9 mouse cellular contexts compared by ENCODE assay signal in the genomic region with DNA sequence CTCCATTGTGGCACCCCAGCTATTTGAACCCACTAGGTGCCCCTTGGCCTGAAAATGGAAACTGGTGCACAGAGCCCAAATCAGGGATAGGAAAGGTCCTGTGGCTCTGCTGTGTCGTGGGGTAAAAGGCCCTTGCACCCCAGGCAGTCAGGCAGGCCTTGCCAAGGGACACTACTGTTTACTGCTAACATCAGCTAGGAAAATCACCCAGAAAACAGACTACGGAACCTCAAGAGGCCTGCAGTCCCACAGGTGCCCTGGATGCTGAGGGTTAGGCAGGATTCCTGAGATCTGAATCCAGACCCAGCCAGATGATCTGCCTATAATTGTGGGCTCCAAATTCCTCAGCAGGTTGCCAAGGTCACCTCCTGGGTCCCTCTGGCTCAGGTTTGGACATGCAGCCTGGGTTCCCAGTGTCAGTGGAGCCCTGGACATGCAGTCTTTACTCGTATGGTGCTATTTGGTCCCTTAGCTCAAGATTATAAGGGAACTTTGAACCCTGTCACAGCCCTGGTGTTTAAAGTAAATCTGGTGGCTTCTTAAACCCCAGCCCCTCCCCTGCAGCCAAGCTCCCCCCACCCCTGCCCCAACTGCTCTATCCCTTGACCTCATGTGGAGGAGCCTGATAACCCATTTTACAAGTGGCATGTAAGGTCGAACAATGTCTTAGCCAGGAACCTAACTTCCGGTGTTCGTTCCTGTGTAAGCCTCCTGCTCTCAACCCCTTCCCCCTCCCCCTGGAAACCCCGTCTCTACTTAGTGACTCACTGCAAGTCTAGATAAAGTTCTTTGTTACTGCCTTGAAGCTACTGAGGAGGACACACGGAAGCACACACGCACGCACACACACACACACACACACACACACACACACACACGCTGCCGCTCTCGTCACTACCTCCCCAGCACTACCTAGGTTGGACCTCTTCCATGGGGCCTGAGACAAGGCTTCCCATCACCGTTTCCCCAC. TPM values are rescaled to one million over a fixed set of nuclear protein-coding genes. Genes with fewer than 3 reads are reported as not detected.
DNase-seq lines count a peak whose midpoint lies in the region; ATAC-seq lines count a peak whose summit lies in the region.
"Had no signal": no experiment of that assay in that cellular context is flagged by ENCODE, and none has a peak within 500 bp of the region (broad histone marks: within the 10 kb centered on the region; RNA-seq: fewer than 3 reads in every experiment).

No protein-coding gene starts in this region.

- H3K9ac ChIP-seq in intestine, embryonic 14.5 days (ENCODE audit: low read length): no peak overlapping the region; the same call in 1 of the 2 replicates
- H3K9ac ChIP-seq in lung, embryonic 15.5 days: no peak overlapping the region

- H3K4me3 ChIP-seq in intestine, embryonic 14.5 days (ENCODE audit: low read depth, low read length): no peak overlapping the region
- no peak overlapping the region for H3K4me3 ChIP-seq in lung, embryonic 15.5 days
- H3K4me3 ChIP-seq: myocyte had no signal

- H3K4me1 ChIP-seq in intestine, embryonic 14.5 days (replicated peaks; ENCODE audit: control insufficient read depth, insufficient read depth, low read length): peaks cover 45% of the 10 kb centered on the region
- H3K4me1 ChIP-seq in lung, embryonic 15.5 days: peaks cover 35% of the 10 kb centered on the region

- peak; percentile 82 for ATAC-seq in intestine, embryonic 14.5 days (replicated peaks; ENCODE audit: low FRiP score, low TSS enrichment, low read depth)
- ATAC-seq in lung, embryonic 15.5 days (ENCODE audit: borderline replicate concordance, extremely low read depth, low FRiP score, low TSS enrichment): peak; percentile 15; the same call in 1 of the 2 replicates

- peak overlapping the region; percentile 86 for H3K27ac ChIP-seq in intestine, embryonic 14.5 days (ENCODE audit: low read depth)
- H3K27ac ChIP-seq in lung, embryonic 15.5 days: peak overlapping the region; percentile 63

- no peaks in the 10 kb centered on the region for H3K27me3 ChIP-seq in intestine, embryonic 14.5 days (replicated peaks; ENCODE audit: control insufficient read depth, insufficient read depth, low read length)
- no peaks in the 10 kb centered on the region for H3K27me3 ChIP-seq in lung, embryonic 15.5 days

- 55% methylated on average over 14 of the region's 14 CpGs for WGBS in intestine, embryonic 14.5 days
- 45% methylated on average over 14 of the region's 14 CpGs for WGBS in lung, embryonic 15.5 days

- peak; percentile 28 for DNase-seq in ovary, postnatal 14 days (ENCODE audit: low spot score)
- DNase-seq in ovary, postnatal 10 days (ENCODE audit: low spot score): no peak
- peak; percentile 72 for DNase-seq in c-Kit-positive CD71-positive TER-119-negative erythroid progenitor cells, embryonic 14.5 days (ENCODE audit: low read depth)
- DNase-seq in intestine, embryonic 14.5 days (ENCODE audit: low spot score): peak; percentile 75
- DNase-seq in urinary bladder, postnatal 36 days (ENCODE audit: low spot score in 2 of 2): peak; percentile 33
- DNase-seq in frontal cortex, postnatal 14 days (ENCODE audit: low spot score in 2 of 2): no peak
- DNase-seq in right cerebral cortex, postnatal 14 days: no peak

- H3K36me3 ChIP-seq in intestine, embryonic 14.5 days (ENCODE audit: control insufficient read depth, insufficient read depth, low read length): no peaks in the 10 kb centered on the region
- no peaks in the 10 kb centered on the region for H3K36me3 ChIP-seq in lung, embryonic 15.5 days

- H3K9me3 ChIP-seq in intestine, embryonic 14.5 days (ENCODE audit: control insufficient read depth, low read length): no peaks in the 10 kb centered on the region
- no peaks in the 10 kb centered on the region for H3K9me3 ChIP-seq in lung, embryonic 15.5 days

- no peak overlapping the region for H3K4me2 ChIP-seq in intestine, embryonic 14.5 days (ENCODE audit: low read length)
- H3K4me2 ChIP-seq in lung, embryonic 15.5 days: no peak overlapping the region

RNA-seq across cellular contexts. Expression of a gene that starts 28.6 kb away (rescaled TPM):
- polyA plus RNA-seq in intestine, embryonic 14.5 days (2014; fragmentation: Nextera tagmentation; extraction: Ambion mirVana): 13.2 and 17.8 TPM in 2 replicates
- 13.3 and 13.6 TPM in 2 replicates for polyA plus RNA-seq in lung, embryonic 15.5 days (2015; fragmentation: Nextera tagmentation; extraction: Ambion mirVana)

RNA-seq across cellular contexts. Expression of a gene that starts 31.7 kb away (rescaled TPM):
- 15.9 and 16.7 TPM in 2 replicates for polyA plus RNA-seq in intestine, embryonic 14.5 days (2014; fragmentation: Nextera tagmentation; extraction: Ambion mirVana)
- polyA plus RNA-seq in lung, embryonic 15.5 days (2015; fragmentation: Nextera tagmentation; extraction: Ambion mirVana): 10.9 and 11.4 TPM in 2 replicates

Comparison
In these comparisons a context has a peak if more than half of its experiments do, and no peak if none do; other contexts are left out.
1. DNase-seq: peak in ovary, postnatal 14 days (single experiment), c-Kit-positive CD71-positive TER-119-negative erythroid progenitor cells, embryonic 14.5 days (single experiment), intestine, embryonic 14.5 days (single experiment) and urinary bladder, postnatal 36 days (2 of 2); none in ovary, postnatal 10 days (single experiment), frontal cortex, postnatal 14 days (0 of 2) and right cerebral cortex, postnatal 14 days (single experiment).